Mouse (Mus musculus): ENCODE data around the gene Wnt5b. TPM values are rescaled to one million over a fixed set of nuclear protein-coding genes. Genes with fewer than 3 reads are reported as not detected.

Wnt5b gene
- polyA plus RNA-seq, 1 experiment from 2014 or later, result 11.4 TPM

GRCm38 (mm10) chr6:119466921-119467784, 77.0 kb downstream of the Wnt5b start:
- Histone ChIP-seq H3K27ac (replicated peaks; ENCODE audit: low read depth, low read length) (no peak overlapping the region), H3K9ac (ENCODE audit: low read depth, low read length) (no peak overlapping the region), H3K36me3 (ENCODE audit: control insufficient read depth, insufficient read depth, low read length) (no peaks in the 10 kb centered on the region), H3K4me3 (ENCODE audit: low read depth, low read length) (no peak overlapping the region), H3K9me3 (ENCODE audit: control insufficient read depth, low read length) (no peaks in the 10 kb centered on the region), H3K4me2 (ENCODE audit: low read depth, low read length) (no peak overlapping the region), H3K27me3 (replicated peaks; ENCODE audit: control insufficient read depth, insufficient read depth, low read length) (no peaks in the 10 kb centered on the region), H3K4me1 (ENCODE audit: control insufficient read depth, insufficient read depth, low read length) (no peaks in the 10 kb centered on the region)
- no peak for DNase-seq (ENCODE audit: low spot score)
- WGBS, result 67% methylated on average over 10 of the region's 10 CpGs
- no peak for ATAC-seq (ENCODE audit: low read depth)

GRCm38 (mm10) chr6:119466161-119466560, 78.0 kb downstream of the Wnt5b start:
- WGBS, result 84% methylated on average over 1 of the region's 1 CpGs
- Histone ChIP-seq H3K4me2 (ENCODE audit: low read depth, low read length) (no peak overlapping the region), H3K27me3 (replicated peaks; ENCODE audit: control insufficient read depth, insufficient read depth, low read length) (no peaks in the 10 kb centered on the region), H3K4me1 (ENCODE audit: control insufficient read depth, insufficient read depth, low read length) (no peaks in the 10 kb centered on the region), H3K4me3 (ENCODE audit: low read depth, low read length) (no peak overlapping the region), H3K9ac (ENCODE audit: low read depth, low read length) (no peak overlapping the region), H3K36me3 (ENCODE audit: control insufficient read depth, insufficient read depth, low read length) (no peaks in the 10 kb centered on the region), H3K27ac (replicated peaks; ENCODE audit: low read depth, low read length) (no peak overlapping the region), H3K9me3 (ENCODE audit: control insufficient read depth, low read length) (no peaks in the 10 kb centered on the region)
- ATAC-seq (ENCODE audit: low read depth) (no peak), DNase-seq (ENCODE audit: low spot score) (no peak)

- 59% methylated on average over 5 of the region's 5 CpGs for WGBS
- H3K4me3 ChIP-seq (ENCODE audit: low read depth, low read length), result no peak overlapping the region
- ATAC-seq (ENCODE audit: low read depth), result no peak
Measured at GRCm38 (mm10) chr6:119460391-119460790, 83.8 kb downstream of the Wnt5b start.

GRCm38 (mm10) chr6:119459041-119459440, 85.1 kb downstream of the Wnt5b start:
- H3K4me3 ChIP-seq (ENCODE audit: low read depth, low read length), result no peak overlapping the region
- no peaks in the 10 kb centered on the region for H3K27me3 ChIP-seq (replicated peaks; ENCODE audit: control insufficient read depth, insufficient read depth, low read length)
- H3K9ac ChIP-seq (ENCODE audit: low read depth, low read length), result no peak overlapping the region
- H3K4me1 ChIP-seq (ENCODE audit: control insufficient read depth, insufficient read depth, low read length), result 0 out of 2 replicates have a peak, but pooled peaks cover 3% of the 10 kb centered on the region
- 78% methylated on average over 4 of the region's 4 CpGs for WGBS
- DNase-seq (ENCODE audit: low spot score), result no peak
- no peak for ATAC-seq (ENCODE audit: low read depth)
- no peaks in the 10 kb centered on the region for H3K9me3 ChIP-seq (ENCODE audit: control insufficient read depth, low read length)
- no peak overlapping the region for H3K27ac ChIP-seq (replicated peaks; ENCODE audit: low read depth, low read length)
- no peaks in the 10 kb centered on the region for H3K36me3 ChIP-seq (ENCODE audit: control insufficient read depth, insufficient read depth, low read length)
- H3K4me2 ChIP-seq (ENCODE audit: low read depth, low read length), result no peak overlapping the region

More at GRCm38 (mm10) chr6:119460391-119460790, 83.8 kb downstream of the Wnt5b start:
- Histone ChIP-seq H3K9ac (ENCODE audit: low read depth, low read length) (no peak overlapping the region), H3K4me1 (ENCODE audit: control insufficient read depth, insufficient read depth, low read length) (0 out of 2 replicates have a peak, but pooled peaks cover 3% of the 10 kb centered on the region), H3K27me3 (replicated peaks; ENCODE audit: control insufficient read depth, insufficient read depth, low read length) (no peaks in the 10 kb centered on the region), H3K4me2 (ENCODE audit: low read depth, low read length) (no peak overlapping the region), H3K9me3 (ENCODE audit: control insufficient read depth, low read length) (no peaks in the 10 kb centered on the region), H3K27ac (replicated peaks; ENCODE audit: low read depth, low read length) (no peak overlapping the region), H3K36me3 (ENCODE audit: control insufficient read depth, insufficient read depth, low read length) (no peaks in the 10 kb centered on the region)
- DNase-seq (ENCODE audit: low spot score), result no peak

- Histone ChIP-seq H3K4me3 (ENCODE audit: low read depth, low read length) (no peak overlapping the region), H3K27me3 (replicated peaks; ENCODE audit: control insufficient read depth, insufficient read depth, low read length) (no peaks in the 10 kb centered on the region), H3K9ac (ENCODE audit: low read depth, low read length) (no peak overlapping the region), H3K4me2 (ENCODE audit: low read depth, low read length) (no peak overlapping the region), H3K36me3 (ENCODE audit: control insufficient read depth, insufficient read depth, low read length) (no peaks in the 10 kb centered on the region), H3K4me1 (ENCODE audit: control insufficient read depth, insufficient read depth, low read length) (0 out of 2 replicates have a peak, but pooled peaks cover 3% of the 10 kb centered on the region), H3K27ac (replicated peaks; ENCODE audit: low read depth, low read length) (no peak overlapping the region), H3K9me3 (ENCODE audit: control insufficient read depth, low read length) (no peaks in the 10 kb centered on the region)
- DNase-seq (ENCODE audit: low spot score) (no peak), ATAC-seq (ENCODE audit: low read depth) (no peak)
- WGBS, result 74% methylated on average over 8 of the region's 8 CpGs
Measured at GRCm38 (mm10) chr6:119458166-119458565, 86.0 kb downstream of the Wnt5b start.

GRCm38 (mm10) chr6:119451981-119452499, 92.1 kb downstream of the Wnt5b start:
- peak; percentile 56 for ATAC-seq (ENCODE audit: low read depth)
- peak overlapping the region; percentile 54 for H3K27ac ChIP-seq (replicated peaks; ENCODE audit: low read depth, low read length)
- 1% methylated on average over 15 of the region's 15 CpGs for WGBS

GRCm38 (mm10) chr6:119450965-119451943, 92.9 kb downstream of the Wnt5b start:
- Histone ChIP-seq H3K9ac (ENCODE audit: low read depth, low read length) (peak overlapping the region; percentile 58), H3K9me3 (ENCODE audit: control insufficient read depth, low read length) (no peaks in the 10 kb centered on the region), H3K36me3 (ENCODE audit: control insufficient read depth, insufficient read depth, low read length) (no peaks in the 10 kb centered on the region), H3K4me2 (ENCODE audit: low read depth, low read length) (peak overlapping the region; percentile 69), H3K27ac (replicated peaks; ENCODE audit: low read depth, low read length) (0 out of 2 replicates have a peak overlapping the region, but pooled peaks have one; percentile 54), H3K27me3 (replicated peaks; ENCODE audit: control insufficient read depth, insufficient read depth, low read length) (no peaks in the 10 kb centered on the region), H3K4me1 (ENCODE audit: control insufficient read depth, insufficient read depth, low read length) (peaks cover 8% of the 10 kb centered on the region), H3K4me3 (ENCODE audit: low read depth, low read length) (peak overlapping the region; percentile 37)
- DNase-seq (ENCODE audit: low spot score) (no peak), ATAC-seq (ENCODE audit: low read depth) (no peak)
- 36% methylated on average over 14 of the region's 14 CpGs for WGBS

More at GRCm38 (mm10) chr6:119451981-119452499, 92.1 kb downstream of the Wnt5b start:
- Histone ChIP-seq H3K4me1 (ENCODE audit: control insufficient read depth, insufficient read depth, low read length) (peaks cover 8% of the 10 kb centered on the region), H3K4me2 (ENCODE audit: low read depth, low read length) (peak overlapping the region; percentile 69), H3K9ac (ENCODE audit: low read depth, low read length) (peak overlapping the region; percentile 58), H3K4me3 (ENCODE audit: low read depth, low read length) (peak overlapping the region; percentile 37), H3K27me3 (replicated peaks; ENCODE audit: control insufficient read depth, insufficient read depth, low read length) (no peaks in the 10 kb centered on the region), H3K36me3 (ENCODE audit: control insufficient read depth, insufficient read depth, low read length) (no peaks in the 10 kb centered on the region), H3K9me3 (ENCODE audit: control insufficient read depth, low read length) (no peaks in the 10 kb centered on the region)
- peak; percentile 83 for DNase-seq (ENCODE audit: low spot score)

- Histone ChIP-seq H3K27me3 (replicated peaks; ENCODE audit: control insufficient read depth, insufficient read depth, low read length) (no peaks in the 10 kb centered on the region), H3K4me2 (ENCODE audit: low read depth, low read length) (peak overlapping the region; percentile 71), H3K4me3 (ENCODE audit: low read depth, low read length) (peak overlapping the region; percentile 39), H3K9me3 (ENCODE audit: control insufficient read depth, low read length) (no peaks in the 10 kb centered on the region), H3K9ac (ENCODE audit: low read depth, low read length) (peak overlapping the region; percentile 53), H3K4me1 (ENCODE audit: control insufficient read depth, insufficient read depth, low read length) (peaks cover 8% of the 10 kb centered on the region), H3K36me3 (ENCODE audit: control insufficient read depth, insufficient read depth, low read length) (no peaks in the 10 kb centered on the region), H3K27ac (replicated peaks; ENCODE audit: low read depth, low read length) (no peak overlapping the region)
- DNase-seq (ENCODE audit: low spot score) (peak; percentile 86), ATAC-seq (ENCODE audit: low read depth) (peak; percentile 53)
- 8% methylated on average over 15 of the region's 23 CpGs for WGBS
Measured at GRCm38 (mm10) chr6:119449060-119449499, 95.1 kb downstream of the Wnt5b start.

Data from embryonic facial prominence, embryonic 14.5 days (tissue).